Mouse (Mus musculus) adrenal gland, adult 2 months (tissue): ENCODE data around the gene G6pdx. TPM values are rescaled to one million over a fixed set of nuclear protein-coding genes. Genes with fewer than 3 reads are reported as not detected.

Experiments used
- polyA plus RNA-seq: library from polyadenylated mRNA; depleted of rRNA; stranded (reverse); fragments of >200 nt; gene quantifications from 2 replicates; pipeline ENCODE4 v1.2.3, GENCODE M21; 2012; rRNA removed
- total RNA-seq, 2 experiments: library from RNA; stranded (reverse); gene quantifications; 2 replicates each; pipeline ENCODE4 v1.2.3; 2021

Gene G6pdx
- total and polyA plus RNA-seq, 3 experiments: 66.1 to 217 (median 169) TPM

Other genes starting within 250 kb of the G6pdx start
- gene Flna, start 179.4 kb downstream of the G6pdx start, total RNA-seq: 100 to 1,000 TPM; 120 to 195 TPM
- 134 and 139 TPM in 2 replicates for gene Flna, start 179.4 kb downstream of the G6pdx start, polyA plus RNA-seq
- 100 to 1,000 TPM in 1 of 2 experiments, 10 to 100 TPM in 1; 53.9 to 170 TPM for gene Emd, start 174.5 kb downstream of the G6pdx start, total RNA-seq
- 68.7 and 74.1 TPM in 2 replicates for gene Emd, start 174.5 kb downstream of the G6pdx start, polyA plus RNA-seq
- gene Rpl10, start 158.4 kb downstream of the G6pdx start, total RNA-seq: 100 to 1,000 TPM; 220 to 443 TPM
- gene Rpl10, start 158.4 kb downstream of the G6pdx start, polyA plus RNA-seq: 692 and 707 TPM in 2 replicates
- 10 to 100 TPM; 56.6 to 74.2 TPM for gene Taz, start 147.3 kb downstream of the G6pdx start, total RNA-seq
- gene Taz, start 147.3 kb downstream of the G6pdx start, polyA plus RNA-seq: 126 and 136 TPM in 2 replicates
- 10 to 100 TPM; 13.1 to 13.5 TPM for gene Dnase1l1, start 146.9 kb downstream of the G6pdx start, total RNA-seq
- 7.5 and 9.5 TPM in 2 replicates for gene Dnase1l1, start 146.9 kb downstream of the G6pdx start, polyA plus RNA-seq
- gene Atp6ap1, start 132.1 kb downstream of the G6pdx start, total RNA-seq: 100 to 1,000 TPM; 262 to 281 TPM
- 358 and 481 TPM in 2 replicates for gene Atp6ap1, start 132.1 kb downstream of the G6pdx start, polyA plus RNA-seq
- gene Gdi1, start 124.2 kb downstream of the G6pdx start, total RNA-seq: 100 to 1,000 TPM; 252 TPM
- gene Gdi1, start 124.2 kb downstream of the G6pdx start, polyA plus RNA-seq: 160 and 195 TPM in 2 replicates
- 10 to 100 TPM; 61.5 to 87.6 TPM for gene Fam50a, start 116.2 kb downstream of the G6pdx start, total RNA-seq
- gene Fam50a, start 116.2 kb downstream of the G6pdx start, polyA plus RNA-seq: 23.8 and 28.3 TPM in 2 replicates
- 10 to 100 TPM in 1 of 2 experiments, 1 to 10 TPM in 1; 7.2 to 12.0 TPM for gene Plxna3, start 100.1 kb downstream of the G6pdx start, total RNA-seq
- 13.5 and 19.9 TPM in 2 replicates for gene Plxna3, start 100.1 kb downstream of the G6pdx start, polyA plus RNA-seq
- 10 to 100 TPM; 47.4 to 56.2 TPM for gene Lage3, start 75.6 kb downstream of the G6pdx start, total RNA-seq
- gene Lage3, start 75.6 kb downstream of the G6pdx start, polyA plus RNA-seq: 31.4 and 44.2 TPM in 2 replicates
- 10 to 100 TPM; 64.3 to 67.5 TPM for gene Ubl4a, start 56.0 kb downstream of the G6pdx start, total RNA-seq
- 31.3 and 37.0 TPM in 2 replicates for gene Ubl4a, start 56.0 kb downstream of the G6pdx start, polyA plus RNA-seq
- gene Slc10a3, start 55.8 kb downstream of the G6pdx start, total RNA-seq: 10 to 100 TPM; 16.9 to 27.8 TPM
- gene Slc10a3, start 55.8 kb downstream of the G6pdx start, polyA plus RNA-seq: 23.1 and 27.3 TPM in 2 replicates
- gene Fam3a, start 35.9 kb downstream of the G6pdx start, total RNA-seq: 10 to 100 TPM; 25.1 to 36.6 TPM
- gene Fam3a, start 35.9 kb downstream of the G6pdx start, polyA plus RNA-seq: 48.8 and 51.3 TPM in 2 replicates
- 100 to 1,000 TPM in 1 of 2 experiments, 10 to 100 TPM in 1; 61.8 to 103 TPM for gene Ikbkg, start 35.9 kb downstream of the G6pdx start, total RNA-seq
- gene Ikbkg, start 35.9 kb downstream of the G6pdx start, polyA plus RNA-seq: 13.7 and 17.3 TPM in 2 replicates
- gene Gm6880, start 52.2 kb upstream of the G6pdx start, total RNA-seq: not detected
- gene Gm6880, start 52.2 kb upstream of the G6pdx start, polyA plus RNA-seq: not detected in 2 replicates
- gene Olfr1326-ps1, start 145.7 kb upstream of the G6pdx start, total RNA-seq: not detected
- not detected in 2 replicates for gene Olfr1326-ps1, start 145.7 kb upstream of the G6pdx start, polyA plus RNA-seq
- not detected for gene Olfr1325, start 163.5 kb upstream of the G6pdx start, total RNA-seq
- gene Olfr1325, start 163.5 kb upstream of the G6pdx start, polyA plus RNA-seq: not detected in 2 replicates
- gene Gm5640, start 216.4 kb upstream of the G6pdx start, total RNA-seq: not detected
- gene Gm5640, start 216.4 kb upstream of the G6pdx start, polyA plus RNA-seq: not detected in 2 replicates